Mouse (Mus musculus): Measurements from ENCODE around the gene Arrdc4. TPM values are rescaled to one million over a fixed set of nuclear protein-coding genes. Genes with fewer than 3 reads are reported as not detected.

The Arrdc4 gene
- total RNA-seq, 1 experiment = 40.6 TPM

GRCm38 (mm10) chr7:68696446-68696845 lies 52.6 kb downstream of the Arrdc4 start:
- in situ Hi-C loops (cut with MboI; ENCODE audit: low sequenced_read_pairs in 2 of 2, unreplicated experiment in 2 of 2) = no loop called here
- H3K4me1 ChIP-seq (ENCODE audit: control insufficient read depth in 2 of 2, insufficient read depth in 2 of 2, low read length in 2 of 2, poor library complexity in 1 of 2) = no peaks in the 10 kb centered on the region
- no peaks in the 10 kb centered on the region for H3K9me3 ChIP-seq (ENCODE audit: control insufficient read depth, insufficient read depth, low read depth, low read length)
- H3K9ac ChIP-seq (ENCODE audit: insufficient read depth, low read depth, low read length, poor library complexity, severe bottlenecking) = no peak overlapping the region
- no peak for TF ChIP-seq MAFK (IDR thresholded peaks at IDR 0.05; ENCODE audit: insufficient read depth, low read depth, low read length)
- no peak for TF ChIP-seq CHD2 (IDR thresholded peaks at IDR 0.05; ENCODE audit: low read depth, low read length)
- TF ChIP-seq ZNF384 (IDR thresholded peaks at IDR 0.05; ENCODE audit: low read depth, low read length) = no peak
- no peak for TF ChIP-seq HCFC1 (IDR thresholded peaks at IDR 0.05; ENCODE audit: borderline replicate concordance, insufficient read depth, low read length)
- no peak for TF ChIP-seq ZC3H11A (IDR thresholded peaks at IDR 0.05; ENCODE audit: borderline replicate concordance, low read depth, low read length)
- no peak for DNase-seq (ENCODE audit: low read depth, low spot score)
- H3K36me3 ChIP-seq (ENCODE audit: control insufficient read depth, insufficient read depth, low read length, poor library complexity, severe bottlenecking) = no peaks in the 10 kb centered on the region
- no peak overlapping the region for H3K27ac ChIP-seq (ENCODE audit: insufficient read depth, low read depth, low read length, poor library complexity, severe bottlenecking)
- H3K4me3 ChIP-seq (ENCODE audit: insufficient read depth in 1 of 2, low read depth in 1 of 2, low read length in 2 of 2, poor library complexity in 1 of 2, severe bottlenecking in 1 of 2) = no peak overlapping the region

GRCm38 (mm10) chr7:68692731-68693130 lies 56.3 kb downstream of the Arrdc4 start:
- Histone ChIP-seq H3K9me3 (ENCODE audit: control insufficient read depth, insufficient read depth, low read depth, low read length) (no peaks in the 10 kb centered on the region), H3K27ac (ENCODE audit: insufficient read depth, low read depth, low read length, poor library complexity, severe bottlenecking) (no peak overlapping the region), H3K36me3 (ENCODE audit: control insufficient read depth, insufficient read depth, low read length, poor library complexity, severe bottlenecking) (no peaks in the 10 kb centered on the region), H3K4me3 (ENCODE audit: insufficient read depth in 1 of 2, low read depth in 1 of 2, low read length in 2 of 2, poor library complexity in 1 of 2, severe bottlenecking in 1 of 2) (no peak overlapping the region), H3K9ac (ENCODE audit: insufficient read depth, low read depth, low read length, poor library complexity, severe bottlenecking) (no peak overlapping the region), H3K4me1 (ENCODE audit: control insufficient read depth in 2 of 2, insufficient read depth in 2 of 2, low read length in 2 of 2, poor library complexity in 1 of 2) (no peaks in the 10 kb centered on the region)
- DNase-seq (ENCODE audit: low read depth, low spot score) = no peak
- TF ChIP-seq CHD2 (IDR thresholded peaks at IDR 0.05; ENCODE audit: low read depth, low read length) (no peak), MAFK (IDR thresholded peaks at IDR 0.05; ENCODE audit: insufficient read depth, low read depth, low read length) (no peak), HCFC1 (IDR thresholded peaks at IDR 0.05; ENCODE audit: borderline replicate concordance, insufficient read depth, low read length) (no peak), ZNF384 (IDR thresholded peaks at IDR 0.05; ENCODE audit: low read depth, low read length) (no peak), ZC3H11A (IDR thresholded peaks at IDR 0.05; ENCODE audit: borderline replicate concordance, low read depth, low read length) (no peak)
- in situ Hi-C loops (cut with MboI; ENCODE audit: low sequenced_read_pairs in 2 of 2, unreplicated experiment in 2 of 2) = no loop called here

- TF ChIP-seq HCFC1 (IDR thresholded peaks at IDR 0.05; ENCODE audit: borderline replicate concordance, insufficient read depth, low read length) (no peak), MAFK (IDR thresholded peaks at IDR 0.05; ENCODE audit: insufficient read depth, low read depth, low read length) (no peak), ZNF384 (IDR thresholded peaks at IDR 0.05; ENCODE audit: low read depth, low read length) (no peak), ZC3H11A (IDR thresholded peaks at IDR 0.05; ENCODE audit: borderline replicate concordance, low read depth, low read length) (no peak), CHD2 (IDR thresholded peaks at IDR 0.05; ENCODE audit: low read depth, low read length) (no peak)
- in situ Hi-C loops (cut with MboI; ENCODE audit: low sequenced_read_pairs in 2 of 2, unreplicated experiment in 2 of 2) = no loop called here
- H3K9ac ChIP-seq (ENCODE audit: insufficient read depth, low read depth, low read length, poor library complexity, severe bottlenecking) = no peak overlapping the region
- no peaks in the 10 kb centered on the region for H3K36me3 ChIP-seq (ENCODE audit: control insufficient read depth, insufficient read depth, low read length, poor library complexity, severe bottlenecking)
- H3K4me3 ChIP-seq (ENCODE audit: insufficient read depth in 1 of 2, low read depth in 1 of 2, low read length in 2 of 2, poor library complexity in 1 of 2, severe bottlenecking in 1 of 2) = no peak overlapping the region
- H3K4me1 ChIP-seq (ENCODE audit: control insufficient read depth in 2 of 2, insufficient read depth in 2 of 2, low read length in 2 of 2, poor library complexity in 1 of 2) = no peaks in the 10 kb centered on the region
- no peak for DNase-seq (ENCODE audit: low read depth, low spot score)
- no peak overlapping the region for H3K27ac ChIP-seq (ENCODE audit: insufficient read depth, low read depth, low read length, poor library complexity, severe bottlenecking)
- no peaks in the 10 kb centered on the region for H3K9me3 ChIP-seq (ENCODE audit: control insufficient read depth, insufficient read depth, low read depth, low read length)
Observed at GRCm38 (mm10) chr7:68691454-68691853, 57.6 kb downstream of the Arrdc4 start.

GRCm38 (mm10) chr7:68687140-68687611 lies 61.9 kb downstream of the Arrdc4 start:
- H3K36me3 ChIP-seq (ENCODE audit: control insufficient read depth, insufficient read depth, low read length, poor library complexity, severe bottlenecking) = no peaks in the 10 kb centered on the region
- H3K4me1 ChIP-seq (ENCODE audit: control insufficient read depth in 2 of 2, insufficient read depth in 2 of 2, low read length in 2 of 2, poor library complexity in 1 of 2) = no peaks in the 10 kb centered on the region
- in situ Hi-C loops (cut with MboI; ENCODE audit: low sequenced_read_pairs in 2 of 2, unreplicated experiment in 2 of 2) = no loop called here
- no peak overlapping the region for H3K9ac ChIP-seq (ENCODE audit: insufficient read depth, low read depth, low read length, poor library complexity, severe bottlenecking)
- H3K4me3 ChIP-seq (ENCODE audit: insufficient read depth in 1 of 2, low read depth in 1 of 2, low read length in 2 of 2, poor library complexity in 1 of 2, severe bottlenecking in 1 of 2) = no peak overlapping the region
- DNase-seq (ENCODE audit: low read depth, low spot score) = no peak
- H3K27ac ChIP-seq (ENCODE audit: insufficient read depth, low read depth, low read length, poor library complexity, severe bottlenecking) = no peak overlapping the region
- no peaks in the 10 kb centered on the region for H3K9me3 ChIP-seq (ENCODE audit: control insufficient read depth, insufficient read depth, low read depth, low read length)
- TF ChIP-seq MAFK (IDR thresholded peaks at IDR 0.05; ENCODE audit: insufficient read depth, low read depth, low read length) = no peak

All from ES-E14 (cell line).